Mouse (Mus musculus): ENCODE results near the gene Kdm5d. TPM values are rescaled to one million over a fixed set of nuclear protein-coding genes. Genes with fewer than 3 reads are reported as not detected.

The Kdm5d gene
- polyA plus RNA-seq (2012; rRNA removed) = 11.7 and 30.3 TPM in 2 replicates

DNA sequence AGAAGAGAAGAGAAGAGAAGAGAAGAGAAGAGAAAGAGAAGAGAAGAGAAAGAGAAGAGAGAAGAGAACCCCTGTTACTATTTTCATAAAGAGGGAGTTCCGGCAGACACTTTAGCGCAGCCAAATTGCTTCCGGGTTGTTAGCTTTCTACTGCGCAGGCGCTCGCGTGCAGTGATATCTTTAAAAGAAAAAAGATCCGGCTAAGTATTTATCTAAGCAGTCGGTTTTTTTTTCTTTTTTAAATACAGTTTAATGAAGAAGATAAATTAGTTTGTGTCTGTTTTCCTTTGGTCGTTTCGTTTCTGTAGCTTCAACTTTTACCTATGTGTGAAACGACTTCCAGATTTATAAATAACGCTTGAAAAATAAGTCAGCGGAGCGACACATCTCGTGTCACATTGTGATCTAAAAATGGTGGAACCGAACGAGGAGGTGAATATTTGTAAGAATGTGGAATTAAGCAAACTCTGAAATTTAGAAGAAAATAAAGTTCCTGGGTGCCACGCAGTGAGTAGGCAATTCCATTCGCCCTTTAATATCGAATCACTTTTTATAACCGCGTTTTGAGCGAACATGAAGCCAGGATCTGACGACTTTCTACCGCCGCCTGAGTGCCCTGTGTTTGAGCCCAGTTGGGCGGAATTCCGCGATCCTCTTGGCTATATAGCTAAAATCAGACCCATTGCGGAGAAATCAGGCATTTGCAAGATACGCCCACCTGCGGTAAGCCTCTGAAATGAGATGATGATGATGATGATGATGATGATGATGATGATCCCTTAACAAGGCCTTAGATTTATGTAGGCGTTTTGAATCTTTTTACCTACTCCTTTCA lies at the start of gene Kdm5d:
Gene Kdm5d, plus strand, starts transcription at position 396 of the 835 bp plus-strand sequence.

Other genes with a start within 250 kb of the Kdm5d start
- 0.04 TPM in 1 of 2 replicates, not detected in the other for gene Zfy1, start 100.4 kb upstream of the Kdm5d start, polyA plus RNA-seq (2012; rRNA removed)
- gene Uba1y, start 79.1 kb upstream of the Kdm5d start, polyA plus RNA-seq (2012; rRNA removed) = 0.23 TPM in 1 of 2 replicates, not detected in the other
- 27.8 and 78.1 TPM in 2 replicates for gene Eif2s3y, start 112.8 kb downstream of the Kdm5d start, polyA plus RNA-seq (2012; rRNA removed)